ENCODE assay signal across 8 mouse cellular contexts in the genomic region with DNA sequence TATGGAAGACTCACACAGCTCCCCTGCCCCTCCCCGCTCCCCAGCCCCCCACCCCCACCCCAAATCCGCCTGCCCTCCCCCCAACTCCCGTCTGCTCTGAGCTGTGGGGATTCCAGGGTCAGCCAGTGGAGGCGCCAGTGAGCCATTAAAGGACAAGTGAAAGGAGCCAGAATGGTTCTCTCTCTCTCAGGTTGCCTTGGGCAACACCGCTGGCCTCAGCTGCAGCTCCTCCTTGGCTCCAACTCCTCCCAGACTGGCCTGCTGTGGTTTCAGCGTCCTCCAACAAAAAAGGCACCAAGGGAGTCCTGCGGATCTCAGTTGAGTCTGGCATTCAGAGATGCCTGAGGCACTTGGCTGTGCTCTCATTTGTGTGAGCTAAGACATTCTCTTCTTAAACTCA. TPM values are rescaled to one million over a fixed set of nuclear protein-coding genes. Genes with fewer than 3 reads are reported as not detected.
DNase-seq lines count a peak whose midpoint lies in the region; ATAC-seq and TF ChIP-seq lines count a peak whose summit lies in the region.

No protein-coding gene starts in this region.

- peaks cover 8% of the 10 kb centered on the region for H3K9me3 ChIP-seq in E14TG2a.4 (ENCODE audit: low read length)
- H3K9me3 ChIP-seq in kidney, postnatal 0 days (replicated peaks; ENCODE audit: low read length) = no peaks in the 10 kb centered on the region
- H3K9me3 ChIP-seq in neural tube, embryonic 13.5 days = no peaks in the 10 kb centered on the region

- H3K4me3 ChIP-seq in E14TG2a.4 (replicated peaks; ENCODE audit: low read length) = no peak overlapping the region
- H3K4me3 ChIP-seq in kidney, postnatal 0 days (replicated peaks; ENCODE audit: low read depth, low read length) = no peak overlapping the region
- H3K4me3 ChIP-seq in lung, adult 2 months (replicated peaks; ENCODE audit: extremely low read depth, low read depth, low read length) = no peak overlapping the region
- no peak overlapping the region for H3K4me3 ChIP-seq in neural tube, embryonic 13.5 days

- peak; percentile 26 for DNase-seq in adipocyte (ENCODE audit: low spot score)
- DNase-seq in embryo, embryonic 10 days (ENCODE audit: low spot score) = peak; percentile 75
- peak; percentile 44 for DNase-seq in kidney, postnatal 0 days (ENCODE audit: low spot score)
- DNase-seq in lung, adult 2 months = no peak
- DNase-seq in T-cell, adult 2 months (ENCODE audit: low spot score) = no peak

- no peaks in the 10 kb centered on the region for H3K36me3 ChIP-seq in E14TG2a.4 (ENCODE audit: insufficient read depth, low read length)
- no peaks in the 10 kb centered on the region for H3K36me3 ChIP-seq in kidney, postnatal 0 days (ENCODE audit: insufficient read depth, low read length)
- no peaks in the 10 kb centered on the region for H3K36me3 ChIP-seq in neural tube, embryonic 13.5 days

- peak overlapping the region; percentile 10; the same call in 1 of the 2 replicates for H3K4me2 ChIP-seq in kidney, postnatal 0 days (ENCODE audit: low read length)
- peak overlapping the region; percentile 15; the same call in 1 of the 2 replicates for H3K4me2 ChIP-seq in neural tube, embryonic 13.5 days

- H3K4me1 ChIP-seq in E14TG2a.4 (replicated peaks; ENCODE audit: low read depth, low read length) = peaks cover 24% of the 10 kb centered on the region
- H3K4me1 ChIP-seq in kidney, postnatal 0 days (replicated peaks; ENCODE audit: insufficient read depth, low read length) = no peaks in the 10 kb centered on the region
- no peaks in the 10 kb centered on the region for H3K4me1 ChIP-seq in lung, adult 2 months (ENCODE audit: control insufficient read depth, insufficient read depth, low read length)
- peaks cover 9% of the 10 kb centered on the region; the same call in 1 of the 2 replicates for H3K4me1 ChIP-seq in neural tube, embryonic 13.5 days (replicated peaks)

- no peak overlapping the region for H3K9ac ChIP-seq in kidney, postnatal 0 days (ENCODE audit: low read depth, low read length)
- H3K9ac ChIP-seq in neural tube, embryonic 13.5 days = no peak overlapping the region

- H3K27ac ChIP-seq in kidney, postnatal 0 days = no peak overlapping the region
- H3K27ac ChIP-seq in neural tube, embryonic 13.5 days (replicated peaks) = no peak overlapping the region

- H3K27me3 ChIP-seq in E14TG2a.4 (ENCODE audit: insufficient read depth, low read length) = no peaks in the 10 kb centered on the region
- no peaks in the 10 kb centered on the region for H3K27me3 ChIP-seq in kidney, postnatal 0 days (ENCODE audit: insufficient read depth, low read length)
- no peaks in the 10 kb centered on the region for H3K27me3 ChIP-seq in neural tube, embryonic 13.5 days

- peak; percentile 31 for TF ChIP-seq CTCF in E14TG2a.4 (conservative IDR thresholded peaks at IDR 0.05; ENCODE audit: low read length)
- TF ChIP-seq CTCF in kidney, postnatal 0 days (IDR thresholded peaks at IDR 0.05; ENCODE audit: low read depth) = peak; percentile 49; the same call in 1 of the 2 replicates
- TF ChIP-seq CTCF in lung, adult 2 months (IDR thresholded peaks at IDR 0.05; ENCODE audit: insufficient read depth, low read length) = peak; percentile 24; the same call in 1 of the 2 replicates

- 0% methylated on average over 7 of the region's 7 CpGs for WGBS in kidney, postnatal 0 days
- 7% methylated on average over 7 of the region's 7 CpGs for WGBS in lung, adult 2 months
- WGBS in neural tube, embryonic 13.5 days = 1% methylated on average over 7 of the region's 7 CpGs

- ATAC-seq in granulocyte monocyte progenitor cell, adult 5-6 weeks (replicated peaks; ENCODE audit: poor library complexity, severe bottlenecking) = peak; percentile 98
- 0 out of 2 replicates have a peak, but pooled peaks have one; percentile 54 for ATAC-seq in kidney, postnatal 0 days (replicated peaks; ENCODE audit: low FRiP score, low read depth)
- peak; percentile 84 for ATAC-seq in neural tube, embryonic 13.5 days (ENCODE audit: low read depth)

- TF ChIP-seq POLR2A in lung, adult 2 months (IDR thresholded peaks at IDR 0.05; ENCODE audit: borderline replicate concordance, extremely low read depth, low read depth, low read length) = no peak

RNA-seq across cellular contexts. Expression of a gene that starts 47.9 kb away (rescaled TPM):
- total RNA-seq in granulocyte monocyte progenitor cell, adult 5-6 weeks (2014; fragmentation: Nextera tagmentation) = 13.0 and 17.0 TPM in 2 replicates
- total RNA-seq in granulocyte monocyte progenitor cell, adult 5-6 weeks (2017) = 29.4 and 30.9 TPM in 2 replicates
- polyA plus RNA-seq in kidney, postnatal 0 days (2015; fragmentation: Nextera tagmentation; extraction: Ambion mirVana) = 7.2 and 8.7 TPM in 2 replicates
- polyA plus RNA-seq in lung, adult 2 months (2012; rRNA removed) = 0.49 and 0.61 TPM in 2 replicates
- polyA plus RNA-seq in neural tube, embryonic 13.5 days (2015; fragmentation: Nextera tagmentation; extraction: Ambion mirVana) = 5.8 and 6.3 TPM in 2 replicates

RNA-seq across cellular contexts. Expression of a gene that starts 51.3 kb away (rescaled TPM):
- total RNA-seq in granulocyte monocyte progenitor cell, adult 5-6 weeks (2014; fragmentation: Nextera tagmentation) = not detected in 2 replicates
- 1.4 TPM in 1 of 2 replicates, not detected in the other for total RNA-seq in granulocyte monocyte progenitor cell, adult 5-6 weeks (2017)
- polyA plus RNA-seq in kidney, postnatal 0 days (2015; fragmentation: Nextera tagmentation; extraction: Ambion mirVana) = 2.0 and 2.4 TPM in 2 replicates
- 0.12 and 0.27 TPM in 2 replicates for polyA plus RNA-seq in lung, adult 2 months (2012; rRNA removed)
- polyA plus RNA-seq in neural tube, embryonic 13.5 days (2015; fragmentation: Nextera tagmentation; extraction: Ambion mirVana) = 7.0 and 8.5 TPM in 2 replicates

Comparison
In these comparisons a context has a peak if more than half of its experiments do, and no peak if none do; other contexts are left out.
1. DNase-seq: peak in adipocyte (single experiment), embryo, embryonic 10 days (single experiment) and kidney, postnatal 0 days (single experiment); none in lung, adult 2 months (single experiment) and T-cell, adult 2 months (single experiment).
2. Peak in every context shown above with its lines, with median percentiles within 50 percentile points of each other: CTCF ChIP-seq and ATAC-seq.